Mouse (Mus musculus) megakaryocyte progenitor cell, adult 5-6 weeks (primary cell): Measurements from ENCODE around the gene Sec31a. TPM values are rescaled to one million over a fixed set of nuclear protein-coding genes. Genes with fewer than 3 reads are reported as not detected.
A peak's percentile ranks its signal among the peaks of the same experiment; 100 is the strongest.
"Not testable (repeated sequence)": the region's sequence is repeated elsewhere in the genome, so short reads cannot be mapped to it uniquely, and the experiment has no call there.

Experiments
- ATAC-seq: replicated peaks from 2 replicates; pipeline ENCODE4 v1.8.0; 2016; ENCODE audit warnings: mild to moderate bottlenecking, moderate TSS enrichment, inconsistent platforms; ENCODE audit not compliant: poor library complexity
- total RNA-seq, 2 experiments: library from RNA; stranded (forward) in 1 of 2; stranded (reverse) in 1 of 2; fragments of 157-497, 149-512 nt in 1 of 2; fragments of 200-1000 nt in 1 of 2; gene quantifications; 2 replicates each; pipeline versions ENCODE4 v1.2.3 to v1.2.4; 2015 to 2017

The Sec31a gene
- total RNA-seq (2015) (158 and 166 TPM in 2 replicates), total RNA-seq (2017) (125 and 137 TPM in 2 replicates)

DNA sequence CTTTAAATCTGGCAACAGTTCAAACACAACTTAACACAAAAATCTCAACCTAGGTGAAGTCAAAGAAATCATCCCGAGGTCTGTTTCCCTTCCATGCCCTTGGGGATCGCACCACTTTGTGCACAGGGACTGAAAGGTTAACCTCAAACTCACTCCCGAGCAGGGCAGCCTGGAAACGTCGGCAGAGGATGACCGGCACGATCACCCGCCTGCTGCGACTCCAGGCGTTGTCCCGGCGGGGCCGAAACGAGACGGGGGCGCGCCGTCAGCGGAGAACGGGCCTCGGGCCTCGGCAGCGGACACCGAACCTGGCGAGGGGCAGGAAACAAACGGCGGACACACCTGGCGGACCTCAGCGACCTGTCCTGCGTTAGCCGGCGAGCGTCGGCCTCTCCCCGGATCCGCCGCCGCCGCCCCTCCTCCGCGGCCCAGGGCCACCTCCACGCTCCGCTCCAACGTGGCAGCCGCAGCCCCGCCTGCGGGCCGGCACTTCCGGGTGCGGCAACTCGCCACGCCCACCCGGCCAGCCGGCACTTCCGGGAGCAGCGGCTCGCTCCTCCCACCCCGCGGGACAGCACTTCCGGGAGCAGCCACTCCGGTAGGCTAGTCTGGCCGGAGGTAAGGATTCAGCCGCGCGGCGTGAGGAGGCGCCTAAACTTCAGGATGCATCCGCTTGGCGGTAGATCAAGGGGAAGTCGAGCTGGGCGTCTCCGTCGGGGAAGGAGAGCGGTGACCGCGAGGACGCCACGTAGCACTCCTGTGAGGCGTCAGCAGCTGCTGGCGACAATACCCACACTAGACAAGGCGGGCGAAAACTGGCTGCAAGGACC is at the start of gene Sec31a:
Sec31a (minus strand) TSS at position 474 of the 830 bp plus-strand sequence.
- ATAC-seq = peak; percentile 94

GRCm38 (mm10) chr5:100462374-100462773 is 46.3 kb upstream of the Sec31a start:
- peak; percentile 39 for ATAC-seq

DNA sequence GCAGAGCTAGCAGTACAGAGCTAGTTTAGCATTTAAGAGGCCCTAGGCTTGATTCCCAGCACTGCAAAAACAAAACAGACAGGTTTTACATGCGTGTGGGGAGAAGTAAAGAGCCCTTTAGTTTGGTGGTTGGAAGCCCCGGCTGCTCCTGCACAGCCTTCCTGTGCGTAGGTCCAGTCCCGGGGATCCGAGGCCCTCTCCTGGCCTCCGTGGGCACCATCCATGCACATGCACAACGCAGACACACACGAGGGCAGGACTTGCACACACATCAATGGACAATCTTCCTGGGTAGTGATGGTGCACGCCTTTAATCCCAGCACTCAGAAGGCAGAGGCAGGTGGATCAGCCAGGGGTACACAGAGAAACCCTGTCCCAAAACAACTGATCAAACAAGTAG is 45.5 kb upstream of the Sec31a start:
- no peak for ATAC-seq

- no peak for ATAC-seq
Observed at GRCm38 (mm10) chr5:100459468-100459867, 43.4 kb upstream of the Sec31a start.

DNA sequence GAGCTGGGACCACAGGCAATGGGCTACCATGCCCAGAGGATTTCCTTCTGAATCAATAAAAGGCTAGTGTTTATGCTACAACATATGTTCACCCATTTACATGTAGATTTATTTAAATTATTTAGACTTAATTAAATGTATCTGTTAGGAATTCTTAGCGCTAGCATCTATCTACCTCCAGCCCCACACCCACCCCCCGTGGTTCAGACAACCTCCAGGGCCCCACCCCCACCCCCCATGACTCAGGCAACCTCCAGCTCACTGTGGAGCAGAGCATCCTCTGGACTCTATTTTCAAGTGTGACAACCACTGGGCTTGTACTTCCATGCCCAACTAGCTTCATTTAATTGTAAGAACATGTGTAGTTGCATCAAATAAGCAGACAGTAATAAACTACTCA is 35.8 kb upstream of the Sec31a start:
- no peak for ATAC-seq

DNA sequence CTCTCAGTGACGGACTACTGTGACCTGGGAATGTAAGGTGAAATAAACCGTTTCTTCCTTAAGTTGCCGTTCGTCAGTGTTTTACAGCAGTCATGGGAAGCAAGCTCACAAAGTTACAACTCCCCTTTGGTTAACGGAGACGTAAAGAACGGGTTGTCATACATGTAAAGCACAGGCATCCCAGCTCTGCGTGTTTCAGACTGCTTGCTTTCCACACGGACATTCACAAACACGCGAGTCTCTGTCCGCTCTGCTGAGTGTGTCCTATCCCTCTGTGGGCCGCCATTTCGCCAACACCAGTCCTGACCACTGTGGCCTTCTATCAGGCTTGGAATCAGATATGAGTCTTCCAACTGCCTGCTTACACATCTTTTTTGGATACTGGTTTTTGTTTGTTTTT is 22.8 kb upstream of the Sec31a start:
- ATAC-seq = no peak

DNA sequence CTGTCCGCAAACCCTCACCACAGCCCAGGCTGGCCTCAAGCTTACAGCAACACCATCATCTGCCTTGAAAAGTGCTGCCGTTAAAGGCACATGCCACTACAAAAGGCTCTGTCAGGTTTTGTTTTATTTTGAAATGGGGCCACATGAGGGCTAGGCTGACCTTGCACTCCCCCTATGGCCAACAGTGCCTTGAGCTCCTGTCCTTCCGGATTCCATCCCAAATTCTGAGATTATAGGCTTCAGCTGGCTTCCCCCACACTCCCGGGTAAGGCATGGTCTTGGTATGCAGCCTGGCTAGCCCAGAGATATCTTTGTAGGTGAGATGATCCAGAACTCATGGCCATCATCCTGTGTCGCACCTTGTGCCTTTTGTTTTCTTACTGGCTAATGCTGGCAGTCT is 21.9 kb upstream of the Sec31a start:
- ATAC-seq = no peak

- ATAC-seq = peak; percentile 46
Observed at GRCm38 (mm10) chr5:100437086-100437485, 21.1 kb upstream of the Sec31a start.

GRCm38 (mm10) chr5:100430966-100431365 is 14.9 kb upstream of the Sec31a start:
- ATAC-seq = no peak

DNA sequence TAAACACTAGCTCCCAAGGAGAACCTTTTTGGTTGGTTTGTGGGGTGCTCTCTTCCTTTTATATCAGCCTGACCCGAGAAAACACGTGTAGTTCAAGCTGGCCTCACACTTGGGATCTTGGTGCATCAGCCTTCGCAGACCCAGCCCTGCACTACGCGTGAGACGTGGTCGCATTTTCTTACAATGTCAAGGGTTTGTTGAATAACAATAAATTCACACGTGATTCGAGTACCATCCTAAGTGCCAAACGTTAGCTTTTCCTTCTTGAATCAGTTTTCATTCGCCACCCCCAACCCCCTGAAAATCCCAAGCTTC is 14.0 kb upstream of the Sec31a start:
- ATAC-seq = peak; percentile 4; the same call in 1 of the 2 replicates

DNA sequence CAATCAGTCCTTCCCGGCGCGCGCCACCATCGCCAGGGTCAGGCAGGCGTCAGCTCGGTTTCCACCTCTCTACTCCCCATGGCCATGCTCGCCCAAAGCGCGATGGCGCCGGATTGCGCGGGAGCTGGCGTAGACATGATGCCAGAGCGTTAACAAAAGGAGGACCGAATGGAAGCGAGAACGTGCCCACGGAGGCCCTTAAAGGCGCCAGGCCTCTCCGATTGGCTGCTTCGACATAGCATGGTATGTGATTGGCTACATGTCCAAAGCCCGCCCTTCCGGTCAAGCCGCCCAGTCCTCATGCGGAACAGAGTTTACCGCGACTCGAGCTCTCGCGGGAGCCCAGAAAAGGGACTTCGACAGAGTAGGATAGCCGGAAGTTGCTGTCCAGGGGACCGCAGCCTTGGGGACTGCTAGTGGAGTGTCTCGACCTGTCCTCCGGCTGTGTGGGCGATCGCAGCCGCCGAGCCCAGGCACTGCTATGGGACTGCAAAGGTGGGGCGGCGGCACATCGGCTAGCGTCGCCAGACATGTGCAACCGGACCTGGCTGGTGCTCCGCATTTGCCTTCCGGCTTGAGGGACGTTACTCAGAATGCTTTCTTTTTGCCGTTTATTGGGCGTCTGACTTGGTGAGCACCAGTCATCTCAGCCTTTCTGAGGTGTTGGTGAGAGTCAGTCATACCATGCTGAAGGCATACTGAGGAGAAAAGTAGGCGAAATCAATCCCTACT is 13.5 kb upstream of the Sec31a start:
- ATAC-seq = peak; percentile 91

- ATAC-seq = peak; percentile 38
Observed at GRCm38 (mm10) chr5:100428734-100429343, 12.8 kb upstream of the Sec31a start.

DNA sequence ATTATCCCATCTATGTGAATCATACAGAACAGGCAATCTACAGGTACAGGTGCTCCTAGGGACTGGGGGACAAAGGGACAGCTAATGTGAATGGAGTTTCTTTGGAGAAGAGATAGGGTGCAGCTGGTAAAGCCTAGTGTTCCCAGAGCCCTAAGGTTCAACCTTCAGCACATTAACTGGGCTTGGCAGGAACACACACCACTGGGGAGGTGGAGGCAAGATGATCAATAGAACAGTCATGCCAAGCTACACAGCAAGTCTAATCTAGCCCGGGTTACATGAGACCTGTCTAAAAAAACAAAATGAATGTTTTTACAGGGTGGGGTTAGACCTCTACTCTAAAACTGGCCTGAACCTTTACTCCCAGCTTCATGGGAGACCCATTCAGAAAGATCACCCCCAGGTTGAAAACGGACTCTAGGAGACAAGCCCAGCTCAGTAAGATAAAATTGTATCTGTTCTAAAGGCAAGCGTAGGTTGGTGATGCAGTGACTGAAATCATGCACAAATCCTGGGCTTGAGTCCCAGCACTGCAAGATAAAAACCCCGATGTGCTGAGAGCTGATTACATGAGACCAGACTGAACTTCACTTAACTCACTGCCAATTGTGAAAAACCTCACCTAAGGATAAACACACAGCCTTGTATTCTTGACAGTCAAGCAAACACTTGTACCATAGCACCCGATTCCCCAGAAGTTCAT is 12.1 kb upstream of the Sec31a start:
- peak; percentile 16 for ATAC-seq

GRCm38 (mm10) chr5:100427276-100427675 is 11.2 kb upstream of the Sec31a start:
- peak; percentile 12; the same call in 1 of the 2 replicates for ATAC-seq

DNA sequence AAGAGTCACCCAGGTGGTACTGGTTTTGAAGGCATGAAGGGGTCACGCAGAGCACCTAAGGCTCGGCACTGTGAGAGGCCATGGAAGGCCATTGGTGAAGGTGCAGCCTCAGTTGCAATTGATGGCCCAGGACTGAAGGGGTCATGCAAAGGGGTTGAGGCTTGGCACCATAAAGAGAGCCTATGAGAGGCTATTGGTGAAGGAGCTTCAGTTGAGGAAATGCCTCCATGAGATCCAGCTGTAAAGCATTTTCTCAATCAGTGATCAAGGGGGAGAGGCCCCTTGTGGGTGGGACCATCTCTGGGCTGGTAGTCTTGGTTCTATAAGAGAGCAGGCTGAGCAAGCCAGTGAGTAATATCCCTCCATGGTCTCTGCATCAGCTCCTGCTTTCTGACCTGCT is 9.8 kb upstream of the Sec31a start:
- not testable (repeated sequence) for ATAC-seq

DNA sequence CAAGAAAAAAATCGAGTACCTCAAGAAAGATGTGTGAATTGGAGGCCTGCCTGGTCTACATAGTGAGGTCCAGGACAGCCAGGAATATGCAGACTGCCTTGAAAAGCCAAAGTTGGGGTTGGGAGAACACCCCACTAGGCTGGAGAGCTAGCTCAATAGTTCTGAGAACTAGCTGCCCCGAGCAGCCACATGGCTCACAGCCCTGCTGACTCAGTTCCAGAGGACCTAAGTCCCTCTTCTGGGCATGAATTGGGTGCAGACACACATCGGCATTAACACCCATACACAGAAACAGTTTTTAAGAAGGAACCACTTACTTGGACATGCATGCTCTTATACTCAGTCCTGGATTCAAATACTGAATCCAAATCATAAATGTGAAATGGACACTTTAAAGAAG is 8.2 kb upstream of the Sec31a start:
- no peak for ATAC-seq

GRCm38 (mm10) chr5:100423626-100424025 is 7.6 kb upstream of the Sec31a start:
- ATAC-seq = no peak

GRCm38 (mm10) chr5:100418861-100419260 is 2.8 kb upstream of the Sec31a start:
- no peak for ATAC-seq

GRCm38 (mm10) chr5:100418077-100418476 is 2.0 kb upstream of the Sec31a start:
- no peak for ATAC-seq

GRCm38 (mm10) chr5:100414474-100415196 is 1.4 kb downstream of the Sec31a start:
- no peak for ATAC-seq
